Mouse (Mus musculus): ENCODE results near the gene Napepld. TPM values are rescaled to one million over a fixed set of nuclear protein-coding genes. Genes with fewer than 3 reads are reported as not detected.
"Not testable (repeated sequence)": the region's sequence is repeated elsewhere in the genome, so short reads cannot be mapped to it uniquely, and the experiment has no call there.

The Napepld gene
- total RNA-seq, 1 experiment: 4.3 TPM

GRCm38 (mm10) chr5:21719209-21719608 is 18.0 kb upstream of the Napepld start:
- no peak overlapping the region for H3K4me3 ChIP-seq (ENCODE audit: insufficient read depth in 1 of 2, low read depth in 1 of 2, low read length in 2 of 2, poor library complexity in 1 of 2, severe bottlenecking in 1 of 2)
- in situ Hi-C loops (cut with MboI; ENCODE audit: low sequenced_read_pairs in 2 of 2, unreplicated experiment in 2 of 2): no loop called here
- peaks cover 0 to 19% of the 10 kb centered on the region in 2 experiments; a peak in 2 of 4 replicates for H3K4me1 ChIP-seq (ENCODE audit: control insufficient read depth in 2 of 2, insufficient read depth in 2 of 2, low read length in 2 of 2, poor library complexity in 1 of 2)
- no peak overlapping the region for H3K9ac ChIP-seq (ENCODE audit: insufficient read depth, low read depth, low read length, poor library complexity, severe bottlenecking)
- TF ChIP-seq ZC3H11A (IDR thresholded peaks at IDR 0.05; ENCODE audit: borderline replicate concordance, low read depth, low read length) (no peak), ZNF384 (IDR thresholded peaks at IDR 0.05; ENCODE audit: low read depth, low read length) (no peak), HCFC1 (IDR thresholded peaks at IDR 0.05; ENCODE audit: borderline replicate concordance, insufficient read depth, low read length) (no peak), MAFK (IDR thresholded peaks at IDR 0.05; ENCODE audit: insufficient read depth, low read depth, low read length) (no peak), CHD2 (IDR thresholded peaks at IDR 0.05; ENCODE audit: low read depth, low read length) (no peak)
- H3K9me3 ChIP-seq (ENCODE audit: control insufficient read depth, insufficient read depth, low read depth, low read length): no peaks in the 10 kb centered on the region
- H3K36me3 ChIP-seq (ENCODE audit: control insufficient read depth, insufficient read depth, low read length, poor library complexity, severe bottlenecking): no peaks in the 10 kb centered on the region
- H3K27ac ChIP-seq (ENCODE audit: insufficient read depth, low read depth, low read length, poor library complexity, severe bottlenecking): no peak overlapping the region
- no peak for DNase-seq (ENCODE audit: low read depth, low spot score)

GRCm38 (mm10) chr5:21718546-21718945 is 17.4 kb upstream of the Napepld start:
- no peak for TF ChIP-seq MAFK (IDR thresholded peaks at IDR 0.05; ENCODE audit: insufficient read depth, low read depth, low read length)
- no peak for TF ChIP-seq ZNF384 (IDR thresholded peaks at IDR 0.05; ENCODE audit: low read depth, low read length)
- no peak for TF ChIP-seq ZC3H11A (IDR thresholded peaks at IDR 0.05; ENCODE audit: borderline replicate concordance, low read depth, low read length)
- TF ChIP-seq HCFC1 (IDR thresholded peaks at IDR 0.05; ENCODE audit: borderline replicate concordance, insufficient read depth, low read length): no peak
- H3K9me3 ChIP-seq (ENCODE audit: control insufficient read depth, insufficient read depth, low read depth, low read length): no peaks in the 10 kb centered on the region
- no peak overlapping the region for H3K9ac ChIP-seq (ENCODE audit: insufficient read depth, low read depth, low read length, poor library complexity, severe bottlenecking)
- in situ Hi-C loops (cut with MboI; ENCODE audit: low sequenced_read_pairs in 2 of 2, unreplicated experiment in 2 of 2): no loop called here
- DNase-seq (ENCODE audit: low read depth, low spot score): no peak
- peaks cover 0 to 19% of the 10 kb centered on the region in 2 experiments; a peak in 2 of 4 replicates for H3K4me1 ChIP-seq (ENCODE audit: control insufficient read depth in 2 of 2, insufficient read depth in 2 of 2, low read length in 2 of 2, poor library complexity in 1 of 2)
- no peaks in the 10 kb centered on the region for H3K36me3 ChIP-seq (ENCODE audit: control insufficient read depth, insufficient read depth, low read length, poor library complexity, severe bottlenecking)
- H3K4me3 ChIP-seq (ENCODE audit: insufficient read depth in 1 of 2, low read depth in 1 of 2, low read length in 2 of 2, poor library complexity in 1 of 2, severe bottlenecking in 1 of 2): peak overlapping the region in 1 of 2 experiments; percentile 25; a peak in 1 of 4 replicates
- no peak overlapping the region; the same call in 1 of the 2 replicates for H3K27ac ChIP-seq (ENCODE audit: insufficient read depth, low read depth, low read length, poor library complexity, severe bottlenecking)

DNA sequence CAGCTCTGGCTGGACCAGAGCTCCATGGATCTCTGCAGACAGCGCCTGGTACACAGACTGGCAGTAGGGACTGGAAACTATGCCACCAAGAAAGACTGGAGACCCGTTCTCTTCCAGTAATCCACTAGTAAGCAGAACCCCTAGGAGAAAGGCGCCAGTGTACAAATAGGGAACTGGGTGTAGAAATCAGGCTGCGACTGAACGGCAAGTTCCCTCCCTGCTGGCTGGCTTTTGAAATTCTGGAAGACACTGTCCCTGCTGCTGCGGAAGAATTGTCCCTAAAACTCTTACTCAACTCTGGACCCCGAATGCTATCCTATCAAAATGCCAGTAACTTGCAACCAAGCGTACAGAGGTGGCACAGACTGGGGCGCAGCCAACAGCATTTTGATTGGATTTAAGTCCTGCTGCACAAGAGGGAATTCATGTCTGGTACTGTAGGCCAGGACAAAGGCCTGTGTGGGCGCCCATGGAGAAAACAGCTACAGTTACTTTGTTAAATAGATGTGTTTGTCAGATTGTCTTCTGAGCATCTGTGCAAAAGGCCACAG is 16.0 kb upstream of the Napepld start:
- H3K4me3 ChIP-seq (ENCODE audit: insufficient read depth in 1 of 2, low read depth in 1 of 2, low read length in 2 of 2, poor library complexity in 1 of 2, severe bottlenecking in 1 of 2): peak overlapping the region in 1 of 2 experiments; percentile 26; a peak in 1 of 4 replicates
- no peak overlapping the region for H3K9ac ChIP-seq (ENCODE audit: insufficient read depth, low read depth, low read length, poor library complexity, severe bottlenecking)
- in situ Hi-C loops (cut with MboI; ENCODE audit: low sequenced_read_pairs in 2 of 2, unreplicated experiment in 2 of 2): no loop called here
- no peaks in the 10 kb centered on the region for H3K9me3 ChIP-seq (ENCODE audit: control insufficient read depth, insufficient read depth, low read depth, low read length)
- TF ChIP-seq ZNF384 (IDR thresholded peaks at IDR 0.05; ENCODE audit: low read depth, low read length) (no peak), CHD2 (IDR thresholded peaks at IDR 0.05; ENCODE audit: low read depth, low read length) (no peak)
- DNase-seq (ENCODE audit: low read depth, low spot score): no peak
- H3K4me1 ChIP-seq (ENCODE audit: control insufficient read depth in 2 of 2, insufficient read depth in 2 of 2, low read length in 2 of 2, poor library complexity in 1 of 2): peaks cover 0 to 18% of the 10 kb centered on the region in 2 experiments; a peak in 2 of 4 replicates
- no peak overlapping the region for H3K27ac ChIP-seq (ENCODE audit: insufficient read depth, low read depth, low read length, poor library complexity, severe bottlenecking)
- no peaks in the 10 kb centered on the region for H3K36me3 ChIP-seq (ENCODE audit: control insufficient read depth, insufficient read depth, low read length, poor library complexity, severe bottlenecking)

DNA sequence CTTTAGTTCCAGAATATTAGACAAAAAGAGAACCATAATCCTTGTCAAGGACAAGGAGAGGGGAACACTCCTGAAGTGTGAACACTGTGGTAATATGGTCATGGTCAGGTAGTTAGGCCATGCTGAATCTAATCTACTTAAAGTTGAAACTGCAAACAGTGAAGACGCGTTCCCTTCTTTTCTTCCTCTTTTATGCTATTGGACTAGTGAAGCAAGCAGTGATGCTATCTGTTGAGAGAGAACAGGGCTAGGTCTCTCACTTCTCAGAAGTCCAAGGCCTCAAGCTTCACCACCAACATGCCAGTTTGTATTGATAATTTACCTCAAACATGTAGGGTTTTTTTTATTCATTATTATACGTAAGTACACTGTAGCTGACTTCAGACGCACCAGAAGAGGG is 13.3 kb upstream of the Napepld start:
- Histone ChIP-seq H3K36me3 (ENCODE audit: control insufficient read depth, insufficient read depth, low read length, poor library complexity, severe bottlenecking) (no peaks in the 10 kb centered on the region), H3K4me3 (ENCODE audit: insufficient read depth in 1 of 2, low read depth in 1 of 2, low read length in 2 of 2, poor library complexity in 1 of 2, severe bottlenecking in 1 of 2) (no peak overlapping the region), H3K4me1 (ENCODE audit: control insufficient read depth in 2 of 2, insufficient read depth in 2 of 2, low read length in 2 of 2, poor library complexity in 1 of 2) (peaks cover 2 to 14% of the 10 kb centered on the region in 2 experiments; a peak in 3 of 4 replicates), H3K9me3 (ENCODE audit: control insufficient read depth, insufficient read depth, low read depth, low read length) (no peaks in the 10 kb centered on the region), H3K27ac (ENCODE audit: insufficient read depth, low read depth, low read length, poor library complexity, severe bottlenecking) (no peak overlapping the region), H3K9ac (ENCODE audit: insufficient read depth, low read depth, low read length, poor library complexity, severe bottlenecking) (no peak overlapping the region)
- no peak for DNase-seq (ENCODE audit: low read depth, low spot score)
- no peak for TF ChIP-seq MAFK (IDR thresholded peaks at IDR 0.05; ENCODE audit: insufficient read depth, low read depth, low read length)
- in situ Hi-C loops (cut with MboI; ENCODE audit: low sequenced_read_pairs in 2 of 2, unreplicated experiment in 2 of 2): no loop called here

- H3K4me1 ChIP-seq (ENCODE audit: control insufficient read depth in 2 of 2, insufficient read depth in 2 of 2, low read length in 2 of 2, poor library complexity in 1 of 2): peaks cover 2 to 6% of the 10 kb centered on the region in 2 experiments; a peak in 2 of 4 replicates
- H3K36me3 ChIP-seq (ENCODE audit: control insufficient read depth, insufficient read depth, low read length, poor library complexity, severe bottlenecking): no peaks in the 10 kb centered on the region
- in situ Hi-C loops (cut with MboI; ENCODE audit: low sequenced_read_pairs in 2 of 2, unreplicated experiment in 2 of 2): no loop called here
- no peak overlapping the region for H3K27ac ChIP-seq (ENCODE audit: insufficient read depth, low read depth, low read length, poor library complexity, severe bottlenecking)
- H3K9ac ChIP-seq (ENCODE audit: insufficient read depth, low read depth, low read length, poor library complexity, severe bottlenecking): no peak overlapping the region
- H3K4me3 ChIP-seq (ENCODE audit: insufficient read depth in 1 of 2, low read depth in 1 of 2, low read length in 2 of 2, poor library complexity in 1 of 2, severe bottlenecking in 1 of 2): no peak overlapping the region
- no peak for TF ChIP-seq HCFC1 (IDR thresholded peaks at IDR 0.05; ENCODE audit: borderline replicate concordance, insufficient read depth, low read length)
- no peak for TF ChIP-seq MAFK (IDR thresholded peaks at IDR 0.05; ENCODE audit: insufficient read depth, low read depth, low read length)
- no peak for TF ChIP-seq ZC3H11A (IDR thresholded peaks at IDR 0.05; ENCODE audit: borderline replicate concordance, low read depth, low read length)
- TF ChIP-seq CHD2 (IDR thresholded peaks at IDR 0.05; ENCODE audit: low read depth, low read length): no peak
- no peak for TF ChIP-seq ZNF384 (IDR thresholded peaks at IDR 0.05; ENCODE audit: low read depth, low read length)
- H3K9me3 ChIP-seq (ENCODE audit: control insufficient read depth, insufficient read depth, low read depth, low read length): no peaks in the 10 kb centered on the region
- no peak for DNase-seq (ENCODE audit: low read depth, low spot score)
Observed at GRCm38 (mm10) chr5:21712127-21712715, 11.0 kb upstream of the Napepld start.

GRCm38 (mm10) chr5:21708011-21708410 is 6.8 kb upstream of the Napepld start:
- H3K9ac ChIP-seq (ENCODE audit: insufficient read depth, low read depth, low read length, poor library complexity, severe bottlenecking); H3K36me3 ChIP-seq (ENCODE audit: control insufficient read depth, insufficient read depth, low read length, poor library complexity, severe bottlenecking); DNase-seq (ENCODE audit: low read depth, low spot score); H3K27ac ChIP-seq (ENCODE audit: insufficient read depth, low read depth, low read length, poor library complexity, severe bottlenecking); H3K4me3 ChIP-seq (ENCODE audit: insufficient read depth in 1 of 2, low read depth in 1 of 2, low read length in 2 of 2, poor library complexity in 1 of 2, severe bottlenecking in 1 of 2); in situ Hi-C loops (cut with MboI; ENCODE audit: low sequenced_read_pairs in 2 of 2, unreplicated experiment in 2 of 2); H3K4me1 ChIP-seq (ENCODE audit: control insufficient read depth in 2 of 2, insufficient read depth in 2 of 2, low read length in 2 of 2, poor library complexity in 1 of 2); H3K9me3 ChIP-seq (ENCODE audit: control insufficient read depth, insufficient read depth, low read depth, low read length): not testable (repeated sequence)

All from ES-E14 (cell line).